Mouse (Mus musculus): ENCODE measurements at regions not wholly inside any gene's neighbourhood (a gene's known extent, or its start where the extent isn't known, plus 50 kb on each side); places are given as distances from the start of the nearest gene placed in this dataset.

- DNase-seq (ENCODE audit: low spot score), result no peak
Observed at GRCm38 (mm10) chr4:87386835-87387234, 156.6 kb upstream of the Slc24a2 start.

- DNase-seq (ENCODE audit: low spot score), result no peak
Observed at GRCm38 (mm10) chr4:87386271-87386670, 156.0 kb upstream of the Slc24a2 start.

DNA sequence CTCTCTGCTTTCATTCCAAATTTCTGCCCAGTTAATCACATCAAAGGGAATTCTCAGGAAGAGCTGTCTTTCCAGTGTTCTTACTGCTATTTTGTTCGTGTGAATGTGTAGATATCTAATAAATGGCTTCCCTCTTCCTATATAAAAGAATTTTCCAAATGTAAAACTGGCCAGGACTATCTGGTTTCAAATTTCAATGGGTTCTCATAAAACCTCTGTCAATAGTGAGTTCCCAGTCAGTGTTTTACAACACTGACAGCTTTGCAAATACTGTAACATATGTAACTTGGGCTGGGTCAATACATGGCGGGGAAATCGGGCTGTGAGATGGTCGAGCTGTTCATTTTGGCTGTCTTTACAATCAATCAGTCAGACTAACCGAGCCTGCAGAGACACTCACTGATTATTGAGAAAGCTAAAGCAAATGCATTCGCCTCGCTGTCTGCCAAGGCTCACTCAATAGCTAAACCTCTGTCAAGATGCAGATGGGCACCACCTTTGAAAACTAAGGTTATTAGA lies 155.0 kb upstream of the Slc24a2 start:
- DNase-seq (ENCODE audit: low spot score), result no peak

DNA sequence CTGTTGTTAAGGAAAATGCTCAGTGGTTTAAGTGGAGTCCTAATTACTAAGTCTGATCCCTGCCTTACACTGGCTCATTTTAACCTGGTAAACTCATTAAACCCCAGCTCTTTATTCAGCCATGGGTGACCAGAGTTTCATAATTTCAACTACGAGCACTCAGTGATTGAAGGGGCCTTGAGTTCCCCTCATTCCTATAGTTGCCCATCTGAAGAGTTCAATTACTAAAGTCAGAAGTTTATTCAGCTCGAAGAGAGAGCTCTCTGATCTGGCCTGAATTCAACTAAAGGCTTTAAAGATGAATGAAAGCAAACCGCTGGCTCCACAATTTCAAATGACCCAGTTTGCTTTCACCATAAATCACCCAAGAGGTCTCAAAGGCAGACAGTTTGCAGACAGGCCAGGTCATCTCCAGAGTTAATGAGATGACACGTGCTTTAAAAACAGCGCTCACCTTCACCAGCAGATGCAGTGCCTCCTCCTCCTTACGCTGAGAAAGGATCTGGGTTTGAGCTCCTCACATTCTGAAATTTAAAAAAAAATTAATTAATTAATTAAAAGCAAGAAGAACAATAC lies 154.3 kb upstream of the Slc24a2 start:
- no peak for DNase-seq (ENCODE audit: low spot score)

DNA sequence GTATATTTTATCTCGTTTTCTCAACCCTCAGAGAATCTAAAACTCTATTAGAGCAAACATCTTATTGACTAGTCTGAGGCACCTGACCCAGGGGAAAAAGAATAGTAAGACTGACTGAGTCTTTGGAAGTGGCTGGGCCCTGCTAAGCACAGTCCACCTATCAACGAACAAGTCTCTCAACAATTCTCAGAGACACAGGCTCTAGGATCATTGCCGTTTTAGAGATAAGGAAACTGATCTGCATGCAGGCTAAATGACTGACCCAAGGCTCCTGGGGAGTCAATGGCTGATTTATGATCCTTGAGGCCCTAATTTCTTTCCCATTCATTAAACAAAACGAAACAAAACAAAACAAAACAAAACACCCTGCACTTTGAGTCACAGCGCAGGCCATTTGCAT lies 150.4 kb upstream of the Slc24a2 start:
- DNase-seq (ENCODE audit: low spot score), result no peak

- DNase-seq (ENCODE audit: low spot score), result no peak
Observed at GRCm38 (mm10) chr4:87379516-87380173, 149.4 kb upstream of the Slc24a2 start.

GRCm38 (mm10) chr4:87371960-87372359 lies 141.7 kb upstream of the Slc24a2 start:
- no peak for DNase-seq (ENCODE audit: low spot score)

DNA sequence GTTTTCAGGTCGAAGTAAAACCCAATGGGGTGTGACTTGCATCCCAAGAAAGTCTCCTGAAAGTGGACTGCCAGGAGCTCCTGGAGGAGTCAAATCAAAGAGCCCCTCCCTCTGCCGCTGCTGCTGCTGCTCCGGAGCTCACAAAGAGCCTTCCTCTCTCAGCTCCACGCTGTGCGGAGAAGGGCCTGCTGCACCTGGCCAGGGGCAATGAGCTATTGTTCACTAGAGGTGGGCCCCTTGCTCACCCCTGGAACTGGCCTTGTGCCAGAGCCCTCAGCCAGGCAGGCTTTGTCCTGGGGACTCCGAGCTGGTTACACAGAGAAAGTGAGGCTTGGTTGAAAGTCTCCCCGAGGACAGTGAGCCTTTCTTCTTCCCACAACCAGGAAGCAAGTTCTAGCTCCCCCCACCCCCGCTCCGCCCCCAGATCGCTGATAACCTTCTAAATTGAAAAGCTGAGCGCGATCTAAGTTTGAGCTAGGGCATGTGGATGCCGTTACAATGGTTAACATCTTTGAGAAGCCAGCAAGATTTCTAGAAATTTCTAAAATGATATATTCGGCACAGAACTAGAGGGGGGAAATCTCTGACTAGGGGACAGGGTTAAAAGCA lies 139.5 kb upstream of the Slc24a2 start:
- no peak for DNase-seq (ENCODE audit: low spot score)

DNA sequence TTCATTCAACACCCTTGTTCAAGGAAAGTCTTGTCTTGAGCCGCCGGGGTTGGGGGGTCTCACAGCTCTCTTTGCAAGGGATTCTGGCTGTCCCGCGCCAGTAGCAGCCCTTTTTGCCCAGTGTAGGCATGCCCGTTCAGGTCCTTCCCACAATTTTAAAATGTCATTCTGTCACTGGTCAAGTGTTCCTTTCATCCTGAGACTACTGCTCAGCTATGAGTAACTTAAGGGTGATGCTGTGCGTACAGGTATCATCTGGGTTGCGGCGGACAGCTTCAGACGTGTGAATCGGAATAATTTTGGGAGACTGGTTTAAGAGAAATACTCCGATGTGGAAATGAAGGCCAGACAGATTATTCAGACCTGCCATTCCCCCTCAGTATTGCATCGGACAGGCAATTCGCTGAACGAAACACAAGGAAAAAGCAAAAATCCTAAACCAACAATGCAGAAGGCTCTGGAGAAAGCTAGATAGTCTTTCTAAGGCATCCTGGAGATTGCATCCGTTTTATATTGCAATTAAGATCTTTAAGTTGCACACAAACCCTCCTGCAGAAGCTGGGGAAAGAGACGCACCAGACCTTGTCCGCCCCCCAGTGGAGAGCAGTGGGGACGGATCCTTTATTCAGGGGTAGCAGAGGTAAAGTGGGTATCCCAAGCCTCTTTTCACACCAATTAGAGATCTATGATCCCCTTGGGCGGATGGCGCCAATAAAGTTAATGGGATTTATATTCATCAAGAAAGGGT lies 138.3 kb upstream of the Slc24a2 start:
- DNase-seq (ENCODE audit: low spot score), result no peak

- DNase-seq (ENCODE audit: low spot score), result peak; percentile 46
Observed at GRCm38 (mm10) chr4:87367732-87368412, 137.6 kb upstream of the Slc24a2 start.

GRCm38 (mm10) chr4:87362201-87362600 lies 131.9 kb upstream of the Slc24a2 start:
- no peak for DNase-seq (ENCODE audit: low spot score)

DNA sequence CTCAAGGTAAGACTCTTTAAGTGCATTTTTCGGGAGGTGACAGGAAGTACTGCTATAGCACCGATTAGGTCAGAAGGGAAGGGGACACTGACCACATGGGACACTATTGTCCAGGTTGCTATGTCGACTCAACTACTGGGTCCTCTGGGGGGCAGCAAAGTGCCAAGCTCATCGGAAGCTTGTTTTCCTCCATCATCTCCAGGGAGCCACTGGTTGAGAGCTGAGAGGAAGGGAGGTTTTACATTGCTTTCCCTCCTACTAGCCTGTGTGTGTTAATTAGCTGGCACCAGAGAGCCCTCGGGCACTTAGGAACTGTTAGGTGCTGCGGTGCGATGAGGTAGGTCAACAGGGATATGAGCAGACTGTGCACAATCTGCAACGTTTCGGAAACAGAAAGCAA lies 129.2 kb upstream of the Slc24a2 start:
- no peak for DNase-seq (ENCODE audit: low spot score)

GRCm38 (mm10) chr4:87359004-87359403 lies 128.7 kb upstream of the Slc24a2 start:
- DNase-seq (ENCODE audit: low spot score), result no peak

DNA sequence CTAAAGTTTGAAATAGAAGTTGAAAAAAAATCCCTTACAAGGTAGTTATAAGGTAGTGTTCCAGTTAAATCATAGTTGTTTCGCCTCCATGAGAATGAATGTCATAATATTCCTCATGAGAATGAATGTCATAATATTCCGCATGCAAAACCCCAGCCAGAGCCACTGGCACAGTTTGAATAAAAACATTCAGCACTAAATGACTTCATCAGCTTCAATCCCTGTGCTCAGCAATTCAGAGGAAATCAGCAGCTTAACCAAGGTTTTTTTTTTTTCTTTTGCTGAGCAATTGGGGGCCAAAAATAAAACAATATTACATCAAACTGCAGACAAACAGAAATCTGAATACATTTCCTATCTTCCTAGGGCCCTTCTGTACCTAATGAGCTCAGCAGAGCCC lies 102.7 kb upstream of the Slc24a2 start:
- no peak for DNase-seq (ENCODE audit: low spot score)

- DNase-seq (ENCODE audit: low spot score), result no peak
Observed at GRCm38 (mm10) chr4:87329136-87329535, 98.9 kb upstream of the Slc24a2 start.

- DNase-seq (ENCODE audit: low spot score), result no peak
Observed at GRCm38 (mm10) chr4:87321726-87322349, 91.6 kb upstream of the Slc24a2 start.

GRCm38 (mm10) chr4:87298129-87298528 lies 67.9 kb upstream of the Slc24a2 start:
- DNase-seq (ENCODE audit: low spot score), result no peak

GRCm38 (mm10) chr4:87294538-87294937 lies 64.3 kb upstream of the Slc24a2 start:
- DNase-seq (ENCODE audit: low spot score), result no peak

Measured in spleen, adult 12 weeks (tissue).